Mouse (Mus musculus) hindbrain, embryonic 11.5 days (tissue): Measurements from ENCODE around the gene Wdr75. TPM values are rescaled to one million over a fixed set of nuclear protein-coding genes. Genes with fewer than 3 reads are reported as not detected.

Experiments used
- polyA plus RNA-seq: library from polyadenylated mRNA; unstranded; fragments of >200 nt; fragmentation: Nextera tagmentation; extraction: Ambion mirVana; gene quantifications from 2 replicates; pipeline ENCODE4 v1.2.1, GENCODE M21; 2014

The Wdr75 gene
- polyA plus RNA-seq, 1 experiment from 2014 or later, result 75.3 TPM

Other genes starting within 250 kb of the Wdr75 start
- gene Gm5269, start 95.1 kb downstream of the Wdr75 start, polyA plus RNA-seq, result not detected in 2 replicates
- 17.4 and 17.9 TPM in 2 replicates for gene Slc40a1, start 131.4 kb downstream of the Wdr75 start, polyA plus RNA-seq